Comparison of ENCODE assay signal across 9 mouse cellular contexts in the genomic region with DNA sequence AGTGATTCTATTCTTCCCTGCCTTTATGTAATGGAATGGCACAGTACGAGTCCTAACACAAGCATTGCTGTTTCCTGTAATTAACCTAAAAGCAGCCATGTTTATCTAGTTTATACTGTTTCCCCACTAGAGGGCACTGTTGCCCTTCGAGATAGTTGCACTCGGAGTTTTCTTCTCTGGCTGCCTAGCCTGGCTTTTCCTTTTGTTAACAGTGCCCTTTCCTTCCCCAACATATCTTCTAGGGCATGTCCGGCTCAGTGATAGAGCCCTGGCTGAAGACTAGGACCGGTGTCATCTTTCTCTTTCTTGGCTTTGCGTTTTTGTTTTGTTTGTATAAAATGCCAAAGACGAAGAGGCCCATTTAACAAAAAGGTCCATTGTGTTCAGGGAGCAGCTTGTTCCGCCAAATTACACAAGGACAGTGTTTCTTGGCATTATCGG. TPM values are rescaled to one million over a fixed set of nuclear protein-coding genes. Genes with fewer than 3 reads are reported as not detected.
A peak's percentile ranks its signal among the peaks of the same experiment; 100 is the strongest.
DNase-seq lines count a peak whose midpoint lies in the region; ATAC-seq and TF ChIP-seq lines count a peak whose summit lies in the region.
"Had no signal": no experiment of that assay in that cellular context is flagged by ENCODE, and none has a peak within 500 bp of the region (broad histone marks: within the 10 kb centered on the region; RNA-seq: fewer than 3 reads in every experiment).

No protein-coding gene starts in this region.

- TF ChIP-seq POLR2A in kidney, adult 2 months (IDR thresholded peaks at IDR 0.05; ENCODE audit: low read depth, low read length): no peak

- H3K36me3 ChIP-seq in kidney, adult 2 months (ENCODE audit: control insufficient read depth, insufficient read depth, low read length): no peaks in the 10 kb centered on the region; the same call in 1 of the 2 replicates
- peaks cover 12% of the 10 kb centered on the region; the same call in 1 of the 2 replicates for H3K36me3 ChIP-seq in liver, postnatal 0 days (replicated peaks; ENCODE audit: insufficient read depth, low read length)
- 0 out of 2 replicates have a peak, but pooled peaks cover 5% of the 10 kb centered on the region for H3K36me3 ChIP-seq in neural tube, embryonic 15.5 days

- H3K9me3 ChIP-seq in liver, postnatal 0 days (ENCODE audit: low read length): no peaks in the 10 kb centered on the region
- H3K9me3 ChIP-seq in neural tube, embryonic 15.5 days (replicated peaks): no peaks in the 10 kb centered on the region

- H3K27ac ChIP-seq in kidney, adult 2 months (ENCODE audit: insufficient read depth, low read depth, low read length): no peak overlapping the region
- H3K27ac ChIP-seq in liver, postnatal 0 days (ENCODE audit: low read depth): no peak overlapping the region
- H3K27ac ChIP-seq in neural tube, embryonic 15.5 days (replicated peaks): no peak overlapping the region

- DNase-seq in CD4-positive, CD25-positive, alpha-beta regulatory T cell, adult 2 months (ENCODE audit: low read depth, low spot score): peak; percentile 83
- peak; percentile 53 for DNase-seq in T-cell, adult 2 months (ENCODE audit: low spot score)
- DNase-seq in cerebellum, postnatal 4 days (ENCODE audit: low spot score in 2 of 2): peak; percentile 34 to 68
- peak; percentile 72 for DNase-seq in kidney, adult 2 months
- peak; percentile 63 for DNase-seq in liver, postnatal 0 days
- DNase-seq in thymus, postnatal 4 days: peak; percentile 71

- WGBS in kidney, adult 2 months: 14% methylated on average over 9 of the region's 9 CpGs
- WGBS in liver, postnatal 0 days (ENCODE audit: insufficient replicate concordance): 24% methylated on average over 9 of the region's 9 CpGs
- WGBS in neural tube, embryonic 15.5 days: 5% methylated on average over 9 of the region's 9 CpGs

- peak overlapping the region; percentile 3; the same call in 1 of the 2 replicates for H3K4me3 ChIP-seq in kidney, adult 2 months (ENCODE audit: insufficient read depth, low read depth, low read length)
- H3K4me3 ChIP-seq in liver, postnatal 0 days (ENCODE audit: low read depth, low read length): no peak overlapping the region
- H3K4me3 ChIP-seq in neural tube, embryonic 15.5 days (replicated peaks): no peak overlapping the region

- peak; percentile 91 for ATAC-seq in granulocyte monocyte progenitor cell, adult 5-6 weeks (replicated peaks; ENCODE audit: poor library complexity, severe bottlenecking)
- 0 out of 2 replicates have a peak, but pooled peaks have one; percentile 23 for ATAC-seq in liver, postnatal 0 days
- 0 out of 2 replicates have a peak, but pooled peaks have one; percentile 38 for ATAC-seq in neural tube, embryonic 15.5 days (ENCODE audit: low FRiP score)

- TF ChIP-seq EP300 in liver, postnatal 0 days (IDR thresholded peaks at IDR 0.05; ENCODE audit: low read depth): no peak

- H3K9ac ChIP-seq in liver, postnatal 0 days (replicated peaks): no peak overlapping the region
- H3K9ac ChIP-seq in neural tube, embryonic 15.5 days (replicated peaks): no peak overlapping the region

- TF ChIP-seq CTCF in kidney, adult 2 months (conservative IDR thresholded peaks at IDR 0.05; ENCODE audit: insufficient read depth, insufficient read length, low read depth, low read length): peak; percentile 69
- peak; percentile 88 for TF ChIP-seq CTCF in liver, postnatal 0 days (IDR thresholded peaks at IDR 0.05; ENCODE audit: low read depth)

- H3K27me3 ChIP-seq in kidney, adult 2 months (replicated peaks; ENCODE audit: control insufficient read depth, insufficient read depth, low read length): no peaks in the 10 kb centered on the region
- H3K27me3 ChIP-seq in liver, postnatal 0 days (ENCODE audit: insufficient read depth, low read length): no peaks in the 10 kb centered on the region
- no peaks in the 10 kb centered on the region for H3K27me3 ChIP-seq in neural tube, embryonic 15.5 days (replicated peaks)

- H3K4me1 ChIP-seq in kidney, adult 2 months (ENCODE audit: control insufficient read depth, insufficient read depth, low read length): no peaks in the 10 kb centered on the region; the same call in 1 of the 2 replicates
- H3K4me1 ChIP-seq in liver, postnatal 0 days (ENCODE audit: insufficient read depth): no peaks in the 10 kb centered on the region
- peaks cover 3% of the 10 kb centered on the region for H3K4me1 ChIP-seq in neural tube, embryonic 15.5 days

- no peak overlapping the region for H3K4me2 ChIP-seq in liver, postnatal 0 days (ENCODE audit: low read depth, low read length)
- peak overlapping the region; percentile 42 for H3K4me2 ChIP-seq in neural tube, embryonic 15.5 days

RNA-seq across cellular contexts. Expression of a gene that starts 13.3 kb away (rescaled TPM):
- 23.3 and 25.5 TPM in 2 replicates for total RNA-seq in granulocyte monocyte progenitor cell, adult 5-6 weeks (2014; fragmentation: Nextera tagmentation)
- total RNA-seq in granulocyte monocyte progenitor cell, adult 5-6 weeks (2017): 10.9 and 13.6 TPM in 2 replicates
- 14.5 and 15.3 TPM in 2 replicates for polyA plus RNA-seq in kidney, adult 2 months (2012; rRNA removed)
- polyA plus RNA-seq in liver, postnatal 0 days (2015; fragmentation: Nextera tagmentation; extraction: Ambion mirVana): 3.6 and 3.9 TPM in 2 replicates
- polyA plus RNA-seq in neural tube, embryonic 15.5 days (2015; fragmentation: Nextera tagmentation; extraction: Ambion mirVana): 12.9 and 13.2 TPM in 2 replicates

RNA-seq across cellular contexts. Expression of a gene that starts 34.9 kb away (rescaled TPM):
- not detected in 2 replicates for total RNA-seq in granulocyte monocyte progenitor cell, adult 5-6 weeks (2014; fragmentation: Nextera tagmentation)
- total RNA-seq in granulocyte monocyte progenitor cell, adult 5-6 weeks (2017): not detected in 2 replicates
- polyA plus RNA-seq in kidney, adult 2 months (2012; rRNA removed): not detected in 2 replicates
- not detected in 2 replicates for polyA plus RNA-seq in liver, postnatal 0 days (2015; fragmentation: Nextera tagmentation; extraction: Ambion mirVana)
- 0.56 TPM in 1 of 2 replicates, not detected in the other for polyA plus RNA-seq in neural tube, embryonic 15.5 days (2015; fragmentation: Nextera tagmentation; extraction: Ambion mirVana)
- total RNA-seq: layer of hippocampus, adult 8-10 months had no signal

Comparison
In these comparisons a context has a peak if more than half of its experiments do, and no peak if none do; other contexts are left out.
1. ATAC-seq: peak in every context shown above with its lines; median percentile 91 in granulocyte monocyte progenitor cell, adult 5-6 weeks; 38 in neural tube, embryonic 15.5 days; 23 in liver, postnatal 0 days.